Mouse (Mus musculus): Measurements from ENCODE around the gene Wwc1. TPM values are rescaled to one million over a fixed set of nuclear protein-coding genes. Genes with fewer than 3 reads are reported as not detected.

The Wwc1 gene
- polyA plus RNA-seq, 1 experiment = 28.5 TPM

DNA sequence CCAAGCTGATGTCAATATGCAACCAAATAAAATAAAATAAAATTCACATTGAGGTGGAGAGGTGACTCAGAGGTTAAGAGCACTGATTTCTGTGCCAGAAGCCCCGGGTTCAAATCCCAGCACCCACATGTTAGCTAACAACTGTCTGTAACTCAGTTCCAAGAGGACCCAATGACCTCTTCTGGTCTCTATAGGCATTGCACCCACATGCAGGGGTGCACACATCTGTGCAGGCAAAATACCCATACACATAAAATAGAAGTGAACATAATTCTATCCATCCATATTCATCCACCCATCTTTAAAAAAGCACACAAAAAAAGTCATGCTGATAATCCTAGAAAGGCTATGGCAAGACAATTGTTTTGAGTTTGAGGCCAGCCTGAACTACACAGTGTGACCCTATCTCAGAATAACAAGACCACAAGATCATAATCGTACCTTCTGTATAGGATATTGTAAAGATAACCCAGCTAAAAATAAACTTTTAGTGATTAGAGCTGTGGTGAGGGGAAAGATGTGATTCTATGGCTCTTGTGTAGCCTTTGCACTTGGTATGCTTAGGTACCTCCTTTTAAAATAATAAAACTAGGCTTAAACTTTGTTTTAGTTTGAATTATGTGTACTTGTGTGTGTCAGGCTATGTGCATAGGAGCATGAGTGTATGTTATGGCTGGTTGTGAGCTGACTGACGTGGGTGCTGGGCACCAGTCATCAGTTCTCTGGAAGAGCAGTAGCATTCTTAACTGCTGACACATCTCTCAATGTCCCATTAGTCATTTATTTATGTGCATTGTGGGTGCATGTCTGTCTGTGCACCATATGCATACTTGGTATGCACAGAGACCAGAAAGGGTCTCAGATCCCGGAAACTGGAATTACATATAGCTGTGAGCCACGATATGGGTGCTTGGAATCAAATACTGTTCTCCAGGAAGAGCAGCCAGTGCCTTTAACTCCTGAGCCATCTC, 142.9 kb downstream of the Wwc1 start:
- Histone ChIP-seq H3K27me3 (ENCODE audit: control insufficient read depth, insufficient read depth, low read length) (no peaks in the 10 kb centered on the region), H3K27ac (ENCODE audit: insufficient read depth, low read length) (no peak overlapping the region), H3K4me1 (ENCODE audit: control insufficient read depth, insufficient read depth, low read length) (peaks cover 3% of the 10 kb centered on the region), H3K4me3 (replicated peaks; ENCODE audit: insufficient read depth, low read depth, low read length) (no peak overlapping the region)
- no peak for DNase-seq
- 83% methylated on average over 5 of the region's 5 CpGs for WGBS
- TF ChIP-seq CTCF (IDR thresholded peaks at IDR 0.05; ENCODE audit: borderline replicate concordance, insufficient read depth, low read depth, low read length) (no peak), POLR2A (IDR thresholded peaks at IDR 0.05; ENCODE audit: borderline replicate concordance, insufficient read depth, low read length) (no peak)

GRCm38 (mm10) chr11:35834022-35834760, 146.1 kb downstream of the Wwc1 start, which contains the start of gene Rars:
TSS of gene Rars (minus strand) at chr11:35834506.
- Histone ChIP-seq H3K4me3 (replicated peaks; ENCODE audit: insufficient read depth, low read depth, low read length) (peak within 1 kb of the TSS; percentile 96), H3K4me1 (ENCODE audit: control insufficient read depth, insufficient read depth, low read length) (peaks cover 3% of the 10 kb centered on the region), H3K27ac (ENCODE audit: insufficient read depth, low read length) (no peak within 1 kb of the TSS), H3K27me3 (ENCODE audit: control insufficient read depth, insufficient read depth, low read length) (no peaks in the 10 kb centered on the region)
- peak; percentile 83 for TF ChIP-seq CTCF (IDR thresholded peaks at IDR 0.05; ENCODE audit: borderline replicate concordance, insufficient read depth, low read depth, low read length)
- TF ChIP-seq POLR2A (IDR thresholded peaks at IDR 0.05; ENCODE audit: borderline replicate concordance, insufficient read depth, low read length) = peak; percentile 69; the same call in 1 of the 2 replicates
- peak; percentile 93 to 94 for DNase-seq
- WGBS = 1% methylated on average over 46 of the region's 46 CpGs

GRCm38 (mm10) chr11:35833270-35833669, 147.1 kb downstream of the Wwc1 start:
- peak overlapping the region; percentile 96 for H3K4me3 ChIP-seq (replicated peaks; ENCODE audit: insufficient read depth, low read depth, low read length)
- DNase-seq = no peak
- 84% methylated on average over 6 of the region's 6 CpGs for WGBS
- peaks cover 3% of the 10 kb centered on the region for H3K4me1 ChIP-seq (ENCODE audit: control insufficient read depth, insufficient read depth, low read length)
- no peak overlapping the region for H3K27ac ChIP-seq (ENCODE audit: insufficient read depth, low read length)
- TF ChIP-seq POLR2A (IDR thresholded peaks at IDR 0.05; ENCODE audit: borderline replicate concordance, insufficient read depth, low read length) (no peak), CTCF (IDR thresholded peaks at IDR 0.05; ENCODE audit: borderline replicate concordance, insufficient read depth, low read depth, low read length) (no peak)
- H3K27me3 ChIP-seq (ENCODE audit: control insufficient read depth, insufficient read depth, low read length) = no peaks in the 10 kb centered on the region

DNA sequence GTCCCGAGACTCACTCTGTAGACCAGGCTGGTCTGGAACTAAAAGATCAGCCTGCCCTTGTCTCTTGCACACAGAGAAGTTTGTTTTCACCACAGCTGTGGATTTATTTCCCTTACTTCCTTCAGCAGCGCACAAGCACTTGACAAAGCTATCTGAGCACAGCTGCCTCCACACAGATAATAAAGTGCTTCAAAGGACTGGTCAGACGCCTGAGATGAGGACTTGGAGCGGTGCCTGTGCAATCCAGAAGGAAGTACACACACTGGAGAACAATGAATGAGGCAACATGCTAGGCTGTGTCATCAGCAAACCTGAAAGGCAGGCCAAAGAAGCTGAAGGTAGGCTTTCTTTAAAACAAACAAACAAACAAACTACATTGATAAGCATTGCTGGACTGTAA, 148.2 kb downstream of the Wwc1 start:
- Histone ChIP-seq H3K4me3 (replicated peaks; ENCODE audit: insufficient read depth, low read depth, low read length) (no peak overlapping the region), H3K27ac (ENCODE audit: insufficient read depth, low read length) (no peak overlapping the region), H3K27me3 (ENCODE audit: control insufficient read depth, insufficient read depth, low read length) (no peaks in the 10 kb centered on the region), H3K4me1 (ENCODE audit: control insufficient read depth, insufficient read depth, low read length) (peaks cover 3% of the 10 kb centered on the region)
- no peak for DNase-seq
- TF ChIP-seq POLR2A (IDR thresholded peaks at IDR 0.05; ENCODE audit: borderline replicate concordance, insufficient read depth, low read length) (no peak), CTCF (IDR thresholded peaks at IDR 0.05; ENCODE audit: borderline replicate concordance, insufficient read depth, low read depth, low read length) (no peak)
- WGBS = 65% methylated on average over 4 of the region's 4 CpGs

- no peaks in the 10 kb centered on the region for H3K4me1 ChIP-seq (ENCODE audit: control insufficient read depth, insufficient read depth, low read length)
- TF ChIP-seq CTCF (IDR thresholded peaks at IDR 0.05; ENCODE audit: borderline replicate concordance, insufficient read depth, low read depth, low read length) (no peak), POLR2A (IDR thresholded peaks at IDR 0.05; ENCODE audit: borderline replicate concordance, insufficient read depth, low read length) (no peak)
- 93% methylated on average over 6 of the region's 6 CpGs for WGBS
These were observed 152.6 kb downstream of the Wwc1 start for GRCm38 (mm10) chr11:35827714-35828113.

GRCm38 (mm10) chr11:35816316-35816715, 164.0 kb downstream of the Wwc1 start:
- no peak for DNase-seq
- Histone ChIP-seq H3K4me1 (ENCODE audit: control insufficient read depth, insufficient read depth, low read length) (no peaks in the 10 kb centered on the region), H3K27me3 (ENCODE audit: control insufficient read depth, insufficient read depth, low read length) (no peaks in the 10 kb centered on the region), H3K4me3 (replicated peaks; ENCODE audit: insufficient read depth, low read depth, low read length) (no peak overlapping the region), H3K27ac (ENCODE audit: insufficient read depth, low read length) (no peak overlapping the region)
- 89% methylated on average over 12 of the region's 12 CpGs for WGBS
- no peak for TF ChIP-seq POLR2A (IDR thresholded peaks at IDR 0.05; ENCODE audit: borderline replicate concordance, insufficient read depth, low read length)
- TF ChIP-seq CTCF (IDR thresholded peaks at IDR 0.05; ENCODE audit: borderline replicate concordance, insufficient read depth, low read depth, low read length) = no peak

More at GRCm38 (mm10) chr11:35827714-35828113, 152.6 kb downstream of the Wwc1 start:
- Histone ChIP-seq H3K27me3 (ENCODE audit: control insufficient read depth, insufficient read depth, low read length) (no peaks in the 10 kb centered on the region), H3K27ac (ENCODE audit: insufficient read depth, low read length) (no peak overlapping the region), H3K4me3 (replicated peaks; ENCODE audit: insufficient read depth, low read depth, low read length) (no peak overlapping the region)
- no peak for DNase-seq

DNA sequence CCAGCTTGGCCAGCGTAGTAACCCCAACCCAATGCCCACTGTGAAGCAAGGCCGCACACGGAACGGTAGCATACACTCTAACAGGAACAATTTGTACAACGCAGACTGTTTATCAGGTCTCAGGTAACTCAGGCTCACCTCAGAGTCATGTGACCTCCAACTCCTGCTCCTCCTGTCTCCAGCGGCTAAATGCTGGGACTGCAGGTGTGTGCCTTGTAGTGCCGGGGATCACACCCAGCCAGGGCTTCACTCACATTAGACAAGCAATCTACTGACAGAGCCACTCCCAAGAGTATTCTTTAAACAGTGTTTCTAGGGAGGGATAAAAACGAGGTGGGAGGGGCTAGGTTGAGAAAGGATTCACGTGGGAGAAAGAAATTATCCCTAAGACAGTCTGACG, 168.9 kb downstream of the Wwc1 start:
- TF ChIP-seq CTCF (IDR thresholded peaks at IDR 0.05; ENCODE audit: borderline replicate concordance, insufficient read depth, low read depth, low read length) = no peak
- no peak for TF ChIP-seq POLR2A (IDR thresholded peaks at IDR 0.05; ENCODE audit: borderline replicate concordance, insufficient read depth, low read length)
- Histone ChIP-seq H3K27me3 (ENCODE audit: control insufficient read depth, insufficient read depth, low read length) (no peaks in the 10 kb centered on the region), H3K27ac (ENCODE audit: insufficient read depth, low read length) (no peak overlapping the region), H3K4me1 (ENCODE audit: control insufficient read depth, insufficient read depth, low read length) (no peaks in the 10 kb centered on the region), H3K4me3 (replicated peaks; ENCODE audit: insufficient read depth, low read depth, low read length) (no peak overlapping the region)
- 87% methylated on average over 10 of the region's 10 CpGs for WGBS
- no peak for DNase-seq

Measured in cerebellum, adult 2 months (tissue).